Mouse (Mus musculus): ENCODE measurements around the gene Tmprss3. TPM values are rescaled to one million over a fixed set of nuclear protein-coding genes. Genes with fewer than 3 reads are reported as not detected.

Tmprss3 gene
- polyA plus RNA-seq (2014; fragmentation: Nextera tagmentation; extraction: Ambion mirVana), result 0.10 and 0.16 TPM in 2 replicates

- no peak within 1 kb of the TSS for H3K9ac ChIP-seq (ENCODE audit: low read length)
- ATAC-seq (ENCODE audit: low FRiP score), result no peak
- 90% methylated on average over 11 of the region's 11 CpGs for WGBS
Measured at GRCm38 (mm10) chr17:31198877-31199276, at the start of gene Tmprss3. Gene Tmprss3, minus strand, starts transcription at chr17:31198977.

GRCm38 (mm10) chr17:31247144-31247543 lies 48.4 kb upstream of the Tmprss3 start:
- Histone ChIP-seq H3K9ac (ENCODE audit: low read length) (no peak overlapping the region), H3K4me2 (no peak overlapping the region), H3K4me1 (ENCODE audit: control insufficient read depth, insufficient read depth, low read length) (no peaks in the 10 kb centered on the region), H3K36me3 (ENCODE audit: control insufficient read depth, insufficient read depth, low read length) (no peaks in the 10 kb centered on the region), H3K9me3 (ENCODE audit: control insufficient read depth, low read length) (no peaks in the 10 kb centered on the region), H3K4me3 (ENCODE audit: low read depth, low read length) (no peak overlapping the region), H3K27me3 (ENCODE audit: control insufficient read depth, insufficient read depth, low read length) (no peaks in the 10 kb centered on the region), H3K27ac (ENCODE audit: low read depth, low read length) (no peak overlapping the region)
- 46% methylated on average over 5 of the region's 5 CpGs for WGBS
- DNase-seq (ENCODE audit: low spot score, missing footprints) (no peak), ATAC-seq (ENCODE audit: low FRiP score) (no peak)

More at GRCm38 (mm10) chr17:31198877-31199276, at the start of gene Tmprss3:
- Histone ChIP-seq H3K27me3 (ENCODE audit: control insufficient read depth, insufficient read depth, low read length) (no peaks in the 10 kb centered on the region), H3K36me3 (ENCODE audit: control insufficient read depth, insufficient read depth, low read length) (no peaks in the 10 kb centered on the region), H3K27ac (ENCODE audit: low read depth, low read length) (no peak within 1 kb of the TSS), H3K4me1 (ENCODE audit: control insufficient read depth, insufficient read depth, low read length) (no peaks in the 10 kb centered on the region), H3K4me2 (no peak within 1 kb of the TSS), H3K9me3 (ENCODE audit: control insufficient read depth, low read length) (no peaks in the 10 kb centered on the region), H3K4me3 (ENCODE audit: low read depth, low read length) (no peak within 1 kb of the TSS)
- DNase-seq (ENCODE audit: low spot score, missing footprints), result no peak

GRCm38 (mm10) chr17:31245321-31245720 lies 46.5 kb upstream of the Tmprss3 start:
- Histone ChIP-seq H3K9ac (ENCODE audit: low read length) (no peak overlapping the region), H3K4me1 (ENCODE audit: control insufficient read depth, insufficient read depth, low read length) (no peaks in the 10 kb centered on the region), H3K36me3 (ENCODE audit: control insufficient read depth, insufficient read depth, low read length) (no peaks in the 10 kb centered on the region), H3K27me3 (ENCODE audit: control insufficient read depth, insufficient read depth, low read length) (no peaks in the 10 kb centered on the region), H3K27ac (ENCODE audit: low read depth, low read length) (no peak overlapping the region), H3K9me3 (ENCODE audit: control insufficient read depth, low read length) (no peaks in the 10 kb centered on the region), H3K4me2 (no peak overlapping the region), H3K4me3 (ENCODE audit: low read depth, low read length) (no peak overlapping the region)
- WGBS, result 82% methylated on average over 5 of the region's 5 CpGs
- ATAC-seq (ENCODE audit: low FRiP score), result no peak
- DNase-seq (ENCODE audit: low spot score, missing footprints), result no peak

GRCm38 (mm10) chr17:31242764-31243163 lies 44.0 kb upstream of the Tmprss3 start:
- Histone ChIP-seq H3K9ac (ENCODE audit: low read length) (no peak overlapping the region), H3K4me3 (ENCODE audit: low read depth, low read length) (no peak overlapping the region), H3K9me3 (ENCODE audit: control insufficient read depth, low read length) (no peaks in the 10 kb centered on the region), H3K36me3 (ENCODE audit: control insufficient read depth, insufficient read depth, low read length) (no peaks in the 10 kb centered on the region), H3K27me3 (ENCODE audit: control insufficient read depth, insufficient read depth, low read length) (no peaks in the 10 kb centered on the region), H3K27ac (ENCODE audit: low read depth, low read length) (no peak overlapping the region), H3K4me2 (no peak overlapping the region), H3K4me1 (ENCODE audit: control insufficient read depth, insufficient read depth, low read length) (no peaks in the 10 kb centered on the region)
- DNase-seq (ENCODE audit: low spot score, missing footprints) (no peak), ATAC-seq (ENCODE audit: low FRiP score) (no peak)
- WGBS, result 0% methylated on average over 1 of the region's 1 CpGs

- Histone ChIP-seq H3K9ac (ENCODE audit: low read length) (no peak overlapping the region), H3K4me2 (no peak overlapping the region), H3K27me3 (ENCODE audit: control insufficient read depth, insufficient read depth, low read length) (no peaks in the 10 kb centered on the region), H3K27ac (ENCODE audit: low read depth, low read length) (no peak overlapping the region), H3K4me1 (ENCODE audit: control insufficient read depth, insufficient read depth, low read length) (no peaks in the 10 kb centered on the region), H3K36me3 (ENCODE audit: control insufficient read depth, insufficient read depth, low read length) (no peaks in the 10 kb centered on the region), H3K4me3 (ENCODE audit: low read depth, low read length) (no peak overlapping the region), H3K9me3 (ENCODE audit: control insufficient read depth, low read length) (no peaks in the 10 kb centered on the region)
- DNase-seq (ENCODE audit: low spot score, missing footprints), result no peak
- ATAC-seq (ENCODE audit: low FRiP score), result no peak
- 89% methylated on average over 8 of the region's 8 CpGs for WGBS
Measured at GRCm38 (mm10) chr17:31241156-31241555, 42.4 kb upstream of the Tmprss3 start.

- WGBS, result 83% methylated on average over 7 of the region's 7 CpGs
- DNase-seq (ENCODE audit: low spot score, missing footprints) (no peak), ATAC-seq (ENCODE audit: low FRiP score) (no peak)
- Histone ChIP-seq H3K4me1 (ENCODE audit: control insufficient read depth, insufficient read depth, low read length) (no peaks in the 10 kb centered on the region), H3K4me3 (ENCODE audit: low read depth, low read length) (no peak overlapping the region), H3K4me2 (no peak overlapping the region), H3K27me3 (ENCODE audit: control insufficient read depth, insufficient read depth, low read length) (no peaks in the 10 kb centered on the region), H3K9ac (ENCODE audit: low read length) (no peak overlapping the region), H3K27ac (ENCODE audit: low read depth, low read length) (no peak overlapping the region), H3K9me3 (ENCODE audit: control insufficient read depth, low read length) (no peaks in the 10 kb centered on the region), H3K36me3 (ENCODE audit: control insufficient read depth, insufficient read depth, low read length) (no peaks in the 10 kb centered on the region)
Measured at GRCm38 (mm10) chr17:31238234-31239020, 39.6 kb upstream of the Tmprss3 start.

GRCm38 (mm10) chr17:31235915-31236314 lies 37.1 kb upstream of the Tmprss3 start:
- no peak overlapping the region for H3K9ac ChIP-seq (ENCODE audit: low read length)
- no peak overlapping the region for H3K27ac ChIP-seq (ENCODE audit: low read depth, low read length)
- H3K4me3 ChIP-seq (ENCODE audit: low read depth, low read length), result no peak overlapping the region
- no peak for ATAC-seq (ENCODE audit: low FRiP score)
- H3K9me3 ChIP-seq (ENCODE audit: control insufficient read depth, low read length), result no peaks in the 10 kb centered on the region
- 91% methylated on average over 1 of the region's 1 CpGs for WGBS
- H3K36me3 ChIP-seq (ENCODE audit: control insufficient read depth, insufficient read depth, low read length), result no peaks in the 10 kb centered on the region
- H3K4me1 ChIP-seq (ENCODE audit: control insufficient read depth, insufficient read depth, low read length), result no peaks in the 10 kb centered on the region; the same call in 1 of the 2 replicates
- H3K4me2 ChIP-seq, result no peak overlapping the region
- DNase-seq (ENCODE audit: low spot score, missing footprints), result no peak
- no peaks in the 10 kb centered on the region for H3K27me3 ChIP-seq (ENCODE audit: control insufficient read depth, insufficient read depth, low read length)

GRCm38 (mm10) chr17:31232251-31233010 lies 33.7 kb upstream of the Tmprss3 start:
- Histone ChIP-seq H3K4me1 (ENCODE audit: control insufficient read depth, insufficient read depth, low read length) (no peaks in the 10 kb centered on the region; the same call in 1 of the 2 replicates), H3K36me3 (ENCODE audit: control insufficient read depth, insufficient read depth, low read length) (no peaks in the 10 kb centered on the region), H3K9ac (ENCODE audit: low read length) (no peak overlapping the region), H3K27ac (ENCODE audit: low read depth, low read length) (no peak overlapping the region), H3K4me2 (no peak overlapping the region), H3K27me3 (ENCODE audit: control insufficient read depth, insufficient read depth, low read length) (no peaks in the 10 kb centered on the region), H3K9me3 (ENCODE audit: control insufficient read depth, low read length) (no peaks in the 10 kb centered on the region), H3K4me3 (ENCODE audit: low read depth, low read length) (no peak overlapping the region)
- 48% methylated on average over 8 of the region's 8 CpGs for WGBS
- ATAC-seq (ENCODE audit: low FRiP score) (no peak), DNase-seq (ENCODE audit: low spot score, missing footprints) (no peak)

- ATAC-seq (ENCODE audit: low FRiP score) (no peak), DNase-seq (ENCODE audit: low spot score, missing footprints) (no peak)
- H3K9me3 ChIP-seq (ENCODE audit: control insufficient read depth, low read length), result no peaks in the 10 kb centered on the region
- WGBS, result 55% methylated on average over 6 of the region's 6 CpGs
- H3K4me3 ChIP-seq (ENCODE audit: low read depth, low read length), result no peak overlapping the region
- H3K9ac ChIP-seq (ENCODE audit: low read length), result no peak overlapping the region
- H3K27me3 ChIP-seq (ENCODE audit: control insufficient read depth, insufficient read depth, low read length), result no peaks in the 10 kb centered on the region
- H3K4me2 ChIP-seq, result no peak overlapping the region
- no peak overlapping the region for H3K27ac ChIP-seq (ENCODE audit: low read depth, low read length)
- no peaks in the 10 kb centered on the region for H3K36me3 ChIP-seq (ENCODE audit: control insufficient read depth, insufficient read depth, low read length)
- no peaks in the 10 kb centered on the region; the same call in 1 of the 2 replicates for H3K4me1 ChIP-seq (ENCODE audit: control insufficient read depth, insufficient read depth, low read length)
Measured at GRCm38 (mm10) chr17:31231780-31232179, 33.0 kb upstream of the Tmprss3 start.

All from midbrain, embryonic 11.5 days (tissue).